Mouse (Mus musculus) mouse embryonic stem cell (cell line): Measurements from ENCODE around the gene Etfb.

Source experiments
- in situ Hi-C, 2 experiments: fragments of 300-500 bp; cut with MboI; formaldehyde crosslinking; loops; 1 replicate in 1 of 2; 3 replicates in 1 of 2; pipeline ENCODE4 v1.14.3; 2019 to 2020; ENCODE audit warnings: low sequenced_read_pairs in 2 of 2, low pct_unique_long_range_greater_than_20kb in 1 of 2, mixed read lengths in 1 of 2; ENCODE audit not compliant: unreplicated experiment in 1 of 2

Etfb gene

DNA sequence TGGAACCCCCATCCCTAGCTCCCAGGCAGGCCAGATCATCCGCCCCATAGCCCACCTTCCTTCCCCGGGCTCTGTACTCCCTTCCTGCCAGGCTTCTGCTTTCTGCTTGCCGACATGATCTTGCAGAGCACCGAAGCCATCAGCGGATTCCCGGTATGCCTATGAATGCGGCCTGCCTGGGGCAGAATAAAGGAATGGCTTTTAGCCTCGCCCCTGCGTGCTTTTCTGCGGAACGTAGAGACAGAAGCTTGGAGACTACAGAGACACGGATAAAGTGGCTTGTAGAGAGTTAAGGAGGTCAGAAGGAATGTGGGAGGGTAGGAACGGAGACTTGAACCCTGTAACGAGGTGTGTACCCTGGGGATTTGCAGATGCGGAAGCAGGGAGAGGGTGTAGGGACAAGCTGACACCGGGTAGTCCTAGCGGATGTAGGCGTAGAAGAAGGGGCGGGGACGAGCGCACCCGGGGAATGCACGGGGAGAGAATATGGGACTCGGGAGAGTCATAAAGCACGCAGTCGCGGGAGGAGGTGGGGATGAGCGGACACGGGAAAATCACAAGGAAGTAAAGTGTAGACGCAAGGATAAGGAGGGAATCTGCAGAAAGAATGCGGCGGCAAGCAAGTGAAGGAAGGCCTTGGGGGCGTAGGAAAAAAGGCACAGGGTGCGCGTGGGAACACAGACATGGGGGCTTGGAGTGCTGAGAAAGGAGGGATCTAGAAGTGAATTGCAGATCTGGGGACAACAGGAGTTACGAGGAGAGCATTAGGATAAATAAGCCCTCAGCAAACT, 562 bp upstream of the Etfb start:
- in situ Hi-C loops: no loop called here

DNA sequence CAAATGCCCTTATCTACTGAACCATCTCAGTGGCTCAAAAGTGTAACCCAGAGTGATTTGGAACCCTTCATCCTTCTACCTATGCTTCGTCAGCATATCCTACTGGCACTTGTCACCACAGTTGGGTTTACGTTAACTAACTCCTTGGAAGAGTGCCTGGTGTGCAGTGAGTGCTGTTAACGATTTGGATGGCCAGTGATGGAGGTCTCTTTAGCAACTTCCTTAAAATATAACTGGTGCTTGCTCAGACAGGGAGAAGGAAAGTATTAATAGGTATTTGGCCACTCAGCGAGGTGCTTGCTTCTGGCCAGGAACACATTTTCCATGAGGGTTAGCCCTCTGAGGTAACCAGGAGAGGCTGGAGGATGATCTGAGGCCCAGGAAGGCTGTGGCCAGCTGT, 3.9 kb downstream of the Etfb start:
- in situ Hi-C loops: no loop called here

DNA sequence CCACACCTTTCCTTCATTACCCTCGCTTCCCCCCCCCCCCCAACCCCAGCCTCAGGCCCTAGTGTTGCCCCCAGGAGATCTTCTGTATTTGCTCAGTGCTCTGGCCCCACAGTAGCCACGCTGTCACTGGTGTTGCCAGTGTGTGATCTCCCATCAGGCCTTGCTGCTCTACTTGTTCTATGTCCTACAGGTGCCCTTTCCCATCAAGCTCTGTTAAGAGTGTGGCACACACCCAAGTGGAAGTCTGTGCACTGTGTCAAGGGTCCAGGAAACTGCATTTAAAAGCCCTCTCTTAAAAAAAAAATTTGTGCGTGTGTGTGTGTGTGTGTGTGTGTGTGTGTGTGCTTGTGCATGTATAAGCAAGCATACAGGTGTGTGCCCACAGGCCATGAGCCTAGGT, 4.4 kb downstream of the Etfb start:
- in situ Hi-C loops: no loop called here

DNA sequence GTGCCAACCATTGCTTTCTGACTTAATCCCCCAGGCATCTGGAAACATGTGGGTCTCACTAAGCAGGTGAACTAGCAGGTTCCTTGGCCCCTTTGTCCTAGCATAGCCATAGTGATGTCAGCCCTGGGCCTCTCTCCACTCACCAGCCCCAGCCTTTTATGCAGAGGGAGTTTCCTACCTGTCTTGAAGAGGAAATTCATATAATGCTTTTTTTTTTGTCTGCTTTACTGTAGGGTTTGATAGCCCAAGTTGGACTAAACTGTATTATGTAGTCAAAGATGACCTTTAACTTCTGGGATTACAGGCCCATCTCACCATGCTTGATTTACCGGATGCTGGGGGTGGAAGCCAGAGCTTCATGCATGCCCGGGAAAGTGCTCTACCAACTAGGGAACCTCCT, 5.9 kb downstream of the Etfb start:
- in situ Hi-C loops: no loop called here

DNA sequence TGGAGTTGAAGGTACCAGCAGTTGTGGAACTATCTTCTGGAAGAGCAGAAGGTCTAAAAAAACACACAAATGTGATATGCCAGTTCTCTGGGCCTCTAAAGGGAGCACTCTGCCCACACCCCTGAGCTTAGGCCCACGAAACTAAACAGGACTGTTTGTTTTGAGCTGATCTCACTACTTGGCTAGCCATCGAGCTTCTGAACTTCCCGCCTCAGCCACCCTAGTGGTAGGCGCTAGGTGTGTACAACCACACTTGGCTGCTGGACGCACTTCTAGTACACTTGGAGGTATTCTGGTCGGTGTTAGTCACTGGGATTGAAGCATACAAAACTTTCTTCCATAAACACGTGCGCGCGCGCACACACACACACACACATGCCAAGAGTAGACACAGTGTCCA, 7.8 kb downstream of the Etfb start:
- in situ Hi-C loops: no loop called here

DNA sequence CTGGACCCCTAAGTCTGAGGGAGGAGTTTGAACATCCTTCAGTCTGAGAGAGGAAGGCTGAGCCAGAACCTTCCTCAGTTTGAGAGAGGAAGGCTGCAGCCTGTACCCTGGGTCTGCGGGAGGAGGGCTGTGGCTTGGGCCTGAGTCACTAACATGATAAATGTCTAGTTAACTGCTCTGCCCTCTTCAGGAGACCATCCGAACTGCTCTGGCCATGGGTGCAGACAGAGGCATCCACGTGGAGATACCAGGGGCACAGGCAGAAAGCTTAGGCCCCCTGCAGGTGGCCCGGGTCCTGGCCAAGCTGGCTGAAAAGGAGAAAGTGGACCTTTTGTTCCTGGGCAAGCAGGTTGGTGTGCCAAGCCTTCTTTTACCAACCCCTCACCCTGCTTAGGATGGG, 8.7 kb downstream of the Etfb start:
- in situ Hi-C loops: no loop called here

DNA sequence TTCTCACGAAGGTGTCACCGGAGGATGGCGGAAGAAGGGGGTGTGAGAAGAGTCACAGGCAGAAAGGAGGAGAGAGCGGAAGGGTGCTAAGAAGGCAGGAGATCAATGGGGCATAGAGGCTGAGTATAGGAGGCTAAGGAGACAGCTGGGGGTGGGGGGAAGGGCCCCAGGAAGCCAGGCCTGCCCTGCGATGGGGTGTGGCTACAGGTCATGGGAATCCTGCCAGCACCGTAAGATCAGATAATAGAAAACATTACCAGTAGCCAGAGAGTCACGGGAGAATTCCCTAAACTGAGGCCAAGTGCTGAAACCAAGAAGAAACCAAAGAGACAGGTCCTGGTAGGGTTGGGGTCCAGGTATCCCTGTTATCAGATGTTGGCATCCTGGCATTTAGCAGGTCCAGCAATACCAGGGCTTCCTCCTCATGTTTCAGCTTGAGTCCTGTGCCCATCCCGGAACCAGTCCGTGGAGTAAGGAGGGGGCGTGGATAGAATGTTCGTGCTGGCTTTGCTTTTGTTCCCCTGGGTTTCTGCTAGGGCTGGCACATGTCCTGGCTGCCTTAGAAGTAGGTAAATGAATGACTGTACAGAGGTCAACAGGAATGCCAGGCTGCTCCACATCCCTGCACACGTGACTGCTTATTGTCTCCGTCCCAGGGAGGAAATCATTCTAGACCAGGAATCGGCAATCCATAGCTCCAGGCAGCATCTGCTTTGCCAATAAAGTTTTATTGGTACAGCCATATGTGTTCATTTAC, 9.9 kb downstream of the Etfb start:
- in situ Hi-C loops: no loop called here

DNA sequence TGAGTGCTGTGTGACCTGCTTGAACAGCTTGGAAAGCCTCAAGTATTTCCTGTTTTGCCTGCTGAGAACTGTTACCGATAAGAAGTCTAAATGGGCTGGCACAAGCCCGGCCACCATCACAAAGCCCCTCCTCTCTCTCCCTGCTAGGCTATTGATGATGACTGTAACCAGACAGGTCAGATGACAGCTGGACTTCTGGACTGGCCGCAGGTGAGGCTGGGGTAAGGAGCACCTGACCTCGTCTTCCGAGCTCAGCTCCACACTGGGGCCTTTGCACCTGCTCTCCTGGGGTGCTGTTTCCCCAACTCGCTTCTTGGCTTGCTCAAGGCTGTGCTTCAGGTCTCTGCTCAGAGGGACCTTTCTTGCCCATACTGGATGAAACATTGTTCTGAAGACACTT, 10.5 kb downstream of the Etfb start:
- in situ Hi-C loops: no loop called here

DNA sequence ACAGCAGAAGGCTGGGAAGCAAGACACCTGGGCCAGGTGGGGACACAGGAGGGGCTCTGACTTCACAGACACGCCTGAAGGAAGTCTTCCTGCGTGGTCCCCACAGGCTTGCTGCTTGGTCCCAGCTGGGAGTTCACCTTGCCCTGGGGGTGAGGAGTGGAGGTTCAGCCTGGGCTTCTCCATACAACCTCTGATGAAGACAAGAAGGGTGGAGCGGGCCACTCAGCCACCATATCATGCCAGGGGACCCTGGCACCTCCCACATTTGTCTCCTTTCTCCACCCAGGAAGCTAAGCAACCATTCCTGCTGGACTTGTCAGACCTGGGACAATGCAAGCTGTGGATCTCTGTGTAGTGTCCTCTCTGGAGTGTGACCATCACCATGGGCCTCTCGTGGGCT, 19.0 kb downstream of the Etfb start, which contains the start of gene Vsig10l:
TSS of gene Vsig10l (plus strand) at position 301 of the 400 bp plus-strand sequence.
- in situ Hi-C loops: no loop called here

DNA sequence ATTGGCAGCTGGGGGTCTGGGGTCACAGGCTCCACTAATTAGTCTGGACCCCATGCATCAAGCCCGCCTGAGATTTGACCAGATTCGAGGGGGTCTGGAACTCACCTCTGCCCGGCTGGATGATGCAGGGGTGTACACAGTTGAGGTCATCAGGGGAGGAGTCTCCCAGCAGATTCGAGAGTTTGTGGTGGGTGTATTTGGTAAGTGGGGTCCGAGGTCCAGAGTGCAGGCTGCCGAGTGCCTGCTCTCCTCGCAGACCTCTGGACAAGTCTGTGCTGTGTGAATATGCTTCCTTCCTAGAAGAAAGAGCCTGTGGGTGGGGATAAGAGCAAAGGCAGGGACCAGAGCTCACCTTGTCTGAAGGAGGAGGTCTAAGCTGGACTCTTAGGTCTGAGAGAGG, 20.1 kb downstream of the Etfb start:
- in situ Hi-C loops: no loop called here

DNA sequence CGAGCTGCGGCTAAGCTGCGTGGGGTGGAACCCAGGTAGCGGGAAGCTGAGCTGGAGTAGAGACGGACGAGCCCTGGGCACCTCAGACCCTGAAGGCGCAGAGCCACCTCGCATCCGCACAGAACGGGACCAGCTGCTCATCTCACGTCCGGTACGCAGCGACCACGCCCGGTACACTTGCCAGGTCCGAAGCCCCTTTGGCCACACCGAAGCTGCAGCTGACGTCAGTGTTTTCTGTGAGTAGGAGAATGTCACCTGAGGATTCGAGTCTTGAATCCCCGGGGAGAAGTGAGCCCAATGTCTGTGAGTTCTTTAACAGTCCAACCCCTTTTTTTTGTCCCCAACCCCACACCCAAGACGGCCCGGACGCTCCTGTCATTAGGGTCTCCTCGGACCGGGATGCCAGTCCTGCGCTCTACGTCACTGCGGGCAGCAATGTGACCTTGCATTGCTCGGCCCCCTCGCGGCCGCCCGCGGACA, 21.0 kb downstream of the Etfb start:
- in situ Hi-C loops: no loop called here

DNA sequence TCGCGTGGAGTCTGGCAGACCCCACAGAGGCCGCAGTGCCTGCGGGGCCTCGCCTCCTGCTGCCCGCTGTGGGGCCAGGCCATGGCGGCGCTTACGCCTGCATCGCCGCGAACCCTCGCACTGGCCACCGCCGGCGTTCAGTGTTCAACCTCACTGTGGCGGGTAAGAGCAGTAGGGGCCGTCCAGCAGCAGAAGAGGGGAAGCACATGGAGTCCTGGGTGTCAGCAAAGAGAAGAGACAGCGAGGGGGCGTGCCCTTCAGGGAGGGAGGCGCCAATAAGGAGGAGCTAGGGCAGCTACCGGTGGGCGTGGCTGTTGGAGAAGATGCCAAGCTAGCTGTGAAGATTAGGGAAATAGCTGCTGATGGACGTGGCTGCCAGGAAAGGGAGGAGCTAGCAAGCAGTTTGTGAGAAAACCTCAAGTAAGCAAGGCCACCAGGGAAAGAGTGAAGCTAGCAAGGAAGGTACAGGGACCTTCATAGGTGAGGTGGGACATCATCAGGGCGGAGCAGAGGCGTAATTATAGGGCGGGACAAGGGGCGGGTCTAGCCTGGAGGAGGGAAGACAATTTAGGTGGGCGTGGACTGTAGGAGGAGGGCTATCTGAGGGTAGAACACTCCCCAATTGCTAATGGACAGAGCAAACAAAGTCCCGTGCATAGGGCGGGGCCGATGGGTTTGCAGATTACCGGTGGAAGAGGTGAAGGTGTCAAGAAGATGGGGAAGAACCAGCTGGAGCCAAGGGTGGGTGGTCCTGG, 21.6 kb downstream of the Etfb start:
- in situ Hi-C loops: no loop called here

DNA sequence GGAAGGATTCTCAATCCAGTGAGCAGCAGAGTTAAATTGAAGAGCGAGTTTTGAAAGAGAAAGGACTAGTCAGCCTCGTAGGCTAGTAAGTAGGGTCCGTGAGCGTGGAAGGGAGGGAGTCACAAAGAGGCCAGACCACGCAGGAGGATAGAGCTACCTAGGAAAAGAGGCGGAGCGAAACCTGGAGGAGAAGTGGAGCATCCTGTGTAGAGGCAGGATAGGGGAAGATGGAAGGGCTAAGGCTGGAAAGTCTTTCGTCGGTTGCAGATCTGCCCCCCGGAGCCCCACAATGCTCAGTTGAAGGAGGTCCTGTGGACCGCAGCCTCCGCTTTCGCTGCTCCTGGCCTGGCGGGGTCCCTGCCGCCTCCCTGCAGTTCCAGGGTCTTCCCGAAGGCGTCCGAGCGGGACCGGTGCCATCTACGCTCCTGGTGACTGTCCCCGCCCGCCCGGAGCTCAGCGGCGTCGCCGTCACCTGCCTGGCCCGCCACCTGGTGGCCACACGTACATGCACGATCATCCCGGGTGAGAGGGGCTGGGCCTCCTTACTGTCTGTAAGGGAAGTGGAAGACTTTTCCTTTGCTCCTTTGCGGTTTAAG, 22.3 kb downstream of the Etfb start:
- in situ Hi-C loops: no loop called here

DNA sequence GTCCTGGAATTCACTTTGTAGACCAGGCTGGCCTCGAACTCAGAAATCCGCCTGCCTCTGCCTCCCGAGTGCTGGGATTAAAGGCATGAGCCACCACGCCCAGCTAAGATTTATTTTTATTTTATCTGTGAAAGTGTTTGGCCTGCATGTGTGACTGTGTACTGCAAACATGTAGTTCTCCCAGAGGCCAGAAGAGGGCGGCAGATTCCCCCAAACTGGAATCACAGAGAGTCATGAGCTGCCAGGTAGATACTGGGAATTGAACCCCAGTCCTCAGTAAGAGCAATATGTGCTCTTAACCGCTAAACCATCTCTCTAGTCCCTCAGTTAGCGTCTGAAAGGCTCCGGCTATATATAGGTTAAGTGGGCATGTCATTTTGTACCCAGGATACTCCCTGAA, 26.5 kb downstream of the Etfb start:
- in situ Hi-C loops: no loop called here

DNA sequence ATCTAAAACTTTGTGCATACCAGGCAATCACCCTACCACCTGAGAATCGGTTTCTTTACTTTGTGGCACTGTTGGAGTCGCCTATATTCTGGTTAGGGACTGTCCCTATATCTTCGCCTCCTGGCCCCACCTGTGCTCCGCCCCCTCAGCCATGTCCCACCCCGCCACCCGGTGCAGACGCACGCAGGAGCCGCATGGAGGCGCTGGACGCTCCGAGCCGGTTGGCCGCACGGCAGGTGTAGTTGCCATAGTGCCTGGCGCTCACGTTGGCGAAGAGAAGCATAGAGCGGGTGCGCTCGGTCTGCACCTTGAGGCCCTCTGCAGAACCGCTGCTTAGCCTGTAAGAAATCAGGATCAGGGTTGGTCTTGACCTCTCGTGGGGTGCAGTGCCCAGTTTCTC, 31.8 kb downstream of the Etfb start:
- in situ Hi-C loops: no loop called here

DNA sequence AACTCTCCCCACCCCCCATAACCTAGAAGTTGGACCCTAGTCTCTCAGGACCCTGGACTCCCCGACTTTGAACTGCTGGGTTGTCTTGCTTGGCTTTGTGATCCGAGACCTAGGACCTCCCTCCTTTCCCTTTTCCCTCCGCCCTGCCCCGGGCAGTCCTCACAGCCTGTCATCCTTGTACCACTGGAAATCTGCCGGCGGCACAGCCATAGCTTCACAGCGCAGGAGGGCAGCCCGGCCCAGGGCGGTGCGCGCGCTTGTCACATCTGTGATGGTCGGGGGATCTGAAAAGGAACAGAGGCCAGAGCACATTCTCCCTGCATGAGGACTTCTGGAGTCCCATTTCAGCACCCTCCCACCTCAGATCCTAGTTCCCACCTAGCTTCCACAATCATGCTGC, 32.5 kb downstream of the Etfb start:
- in situ Hi-C loops: no loop called here

DNA sequence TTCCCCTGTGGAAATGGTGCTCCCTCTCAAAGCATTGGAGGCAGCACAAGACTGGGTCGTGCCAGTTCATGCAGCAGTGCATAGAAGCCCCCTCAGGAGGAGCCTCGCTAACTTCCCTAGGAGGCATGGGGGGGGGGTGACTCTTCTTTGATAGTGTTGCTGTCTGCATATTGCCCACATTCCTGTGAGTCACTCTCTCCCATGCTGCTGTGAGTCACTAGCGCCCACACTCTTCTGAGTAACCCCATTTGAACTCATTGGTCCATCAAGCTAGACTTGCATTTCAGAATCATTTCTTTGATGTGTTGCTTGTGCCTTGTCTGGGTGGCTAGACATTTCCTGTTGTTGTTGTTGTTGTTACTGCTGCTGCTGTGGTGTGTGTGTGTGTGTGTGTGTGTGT, 37.3 kb downstream of the Etfb start:
- in situ Hi-C loops: no loop called here

DNA sequence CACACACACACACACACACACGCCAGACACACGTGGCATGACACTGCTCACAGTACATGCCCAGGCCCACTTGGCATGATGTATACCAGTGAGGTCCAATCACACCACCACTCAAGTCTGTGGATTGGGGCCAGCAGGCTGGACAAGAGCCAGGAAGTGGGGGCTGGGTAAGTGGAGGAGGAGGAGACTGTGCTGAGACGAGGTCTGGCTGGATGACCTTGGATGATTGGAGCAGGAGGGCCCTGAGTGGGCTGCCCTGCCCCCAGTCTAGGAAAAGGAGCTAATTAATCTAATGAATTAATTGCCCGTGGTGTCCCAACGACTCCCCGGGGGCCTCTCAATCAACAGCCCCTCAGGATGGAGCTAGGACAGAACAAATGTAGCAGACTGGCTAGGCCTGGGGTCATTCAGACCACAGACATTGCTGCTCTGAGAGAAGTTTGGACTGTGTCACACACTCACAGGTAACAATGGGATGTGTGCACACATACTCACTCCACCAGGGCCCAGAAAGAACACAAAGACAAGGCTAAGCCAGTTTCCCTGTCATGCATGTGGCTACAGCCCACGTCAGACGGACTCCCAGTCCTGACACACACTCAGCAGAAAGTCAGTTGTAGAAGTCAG, 38.3 kb downstream of the Etfb start:
- in situ Hi-C loops: no loop called here
